Mouse (Mus musculus): ENCODE data around the gene Gm5901. TPM values are rescaled to one million over a fixed set of nuclear protein-coding genes. Genes with fewer than 3 reads are reported as not detected.

Gm5901 gene
- total and polyA plus RNA-seq, 3 experiments: 0.30 to 0.44 TPM; not detected in 1

- no peaks in the 10 kb centered on the region for H3K9me3 ChIP-seq (replicated peaks; ENCODE audit: low read length)
- 0 out of 4 replicates have a peak, but pooled peaks cover 0 to 2% of the 10 kb centered on the region in 2 experiments for H3K4me1 ChIP-seq (ENCODE audit: control insufficient read depth in 1 of 2, insufficient read depth in 2 of 2)
- no peak within 1 kb of the TSS for H3K4me2 ChIP-seq (ENCODE audit: insufficient read depth, low read depth, poor library complexity, severe bottlenecking)
- H3K9ac ChIP-seq (ENCODE audit: insufficient read depth, low read depth): no peak within 1 kb of the TSS
- in situ Hi-C loops (cut with MboI; ENCODE audit: low pct_ligation_motif_present, low pct_unique_long_range_greater_than_20kb, low sequenced_read_pairs): loop anchor here (10.0 kb wide), 1 partner anchor 121 kb away; no protein-coding TSS in a partner anchor
- no peak within 1 kb of the TSS for H3K27ac ChIP-seq (ENCODE audit: insufficient read depth, low read depth)
- no peak within 1 kb of the TSS for H3K4me3 ChIP-seq (replicated peaks in 1 of 3; ENCODE audit: low read depth in 2 of 3, low read length in 2 of 3, poor library complexity in 1 of 3)
- dilution Hi-C loops (cut with MboI; ENCODE audit: extremely low pct_ligation_motif_present, extremely low pct_unique_long_range_greater_than_20kb, low sequenced_read_pairs): no loop called here
- H3K79me2 ChIP-seq (replicated peaks; ENCODE audit: control insufficient read depth, extremely low read depth, insufficient read depth, poor library complexity, severe bottlenecking): no peaks in the 10 kb centered on the region
- H3K36me3 ChIP-seq (replicated peaks in 1 of 2; ENCODE audit: control insufficient read depth in 1 of 2, insufficient read depth in 1 of 2, low read length in 1 of 2): no peaks in the 10 kb centered on the region
- no peak for DNase-seq (ENCODE audit: extremely low read depth)
- H3K27me3 ChIP-seq (replicated peaks): peaks cover 41% of the 10 kb centered on the region
- no peak for TF ChIP-seq MYC (IDR thresholded peaks at IDR 0.05; ENCODE audit: low read depth, low read length)
- no peak for TF ChIP-seq SIN3A (IDR thresholded peaks at IDR 0.05; ENCODE audit: low read length)
- TF ChIP-seq ELF1 (IDR thresholded peaks at IDR 0.05; ENCODE audit: low read depth, low read length): no peak
- no peak for TF ChIP-seq MEF2A (IDR thresholded peaks at IDR 0.05; ENCODE audit: borderline replicate concordance, low read depth, low read length)
- no peak for TF ChIP-seq TBP (conservative IDR thresholded peaks at IDR 0.05; ENCODE audit: low read depth, low read length)
- TF ChIP-seq CHD2 (IDR thresholded peaks at IDR 0.05; ENCODE audit: low read length): no peak
- TF ChIP-seq BHLHE40 (IDR thresholded peaks at IDR 0.05; ENCODE audit: low read depth, low read length): no peak
- no peak for TF ChIP-seq ZC3H11A (IDR thresholded peaks at IDR 0.05; ENCODE audit: low read depth, low read length)
- TF ChIP-seq HCFC1 (IDR thresholded peaks at IDR 0.05; ENCODE audit: low read depth, low read length): no peak
- no peak for TF ChIP-seq SMC3 (IDR thresholded peaks at IDR 0.05; ENCODE audit: low read depth, low read length)
- no peak for TF ChIP-seq CTCF (conservative IDR thresholded peaks at IDR 0.05 in 1 of 2, IDR thresholded peaks at IDR 0.05 in 1 of 2; ENCODE audit: low read depth in 2 of 2, low read length in 2 of 2)
- TF ChIP-seq JUN (IDR thresholded peaks at IDR 0.05; ENCODE audit: insufficient read depth, low read depth, low read length): no peak
- no peak for TF ChIP-seq ETS1 (conservative IDR thresholded peaks at IDR 0.05; ENCODE audit: low read depth, low read length)
- no peak for TF ChIP-seq RAD21 (IDR thresholded peaks at IDR 0.05; ENCODE audit: low read depth, low read length)
- no peak for TF ChIP-seq POLR2A (IDR thresholded peaks at IDR 0.05; ENCODE audit: low read depth, low read length)
- no peak for TF ChIP-seq IRF4 (IDR thresholded peaks at IDR 0.05; ENCODE audit: low read depth, low read length)
Measured at GRCm38 (mm10) chr7:105404268-105404667, 29.4 kb downstream of the Gm5901 start, which contains the start of gene Cnga4. TSS of gene Cnga4 (plus strand) at chr7:105404568.

- Histone ChIP-seq H3K27me3 (replicated peaks) (peaks cover 42% of the 10 kb centered on the region), H3K9me3 (replicated peaks; ENCODE audit: low read length) (no peaks in the 10 kb centered on the region), H3K4me3 (replicated peaks in 1 of 3; ENCODE audit: low read depth in 2 of 3, low read length in 2 of 3, poor library complexity in 1 of 3) (no peak overlapping the region), H3K27ac (ENCODE audit: insufficient read depth, low read depth) (no peak overlapping the region), H3K79me2 (replicated peaks; ENCODE audit: control insufficient read depth, extremely low read depth, insufficient read depth, poor library complexity, severe bottlenecking) (no peaks in the 10 kb centered on the region), H3K36me3 (replicated peaks in 1 of 2; ENCODE audit: control insufficient read depth in 1 of 2, insufficient read depth in 1 of 2, low read length in 1 of 2) (no peaks in the 10 kb centered on the region), H3K4me1 (ENCODE audit: control insufficient read depth in 1 of 2, insufficient read depth in 2 of 2) (no peaks in the 10 kb centered on the region), H3K4me2 (ENCODE audit: insufficient read depth, low read depth, poor library complexity, severe bottlenecking) (no peak overlapping the region), H3K9ac (ENCODE audit: insufficient read depth, low read depth) (no peak overlapping the region)
- no peak for TF ChIP-seq ELF1 (IDR thresholded peaks at IDR 0.05; ENCODE audit: low read depth, low read length)
- TF ChIP-seq NELFE (IDR thresholded peaks at IDR 0.05; ENCODE audit: low read depth, low read length): no peak
- no peak for TF ChIP-seq MAFK (IDR thresholded peaks at IDR 0.05; ENCODE audit: insufficient replicate concordance, low read length)
- TF ChIP-seq CTCF (conservative IDR thresholded peaks at IDR 0.05 in 1 of 2, IDR thresholded peaks at IDR 0.05 in 1 of 2; ENCODE audit: low read depth in 2 of 2, low read length in 2 of 2): no peak
- no peak for TF ChIP-seq POLR2AphosphoS2 (IDR thresholded peaks at IDR 0.05; ENCODE audit: low read depth, low read length)
- no peak for TF ChIP-seq JUND (conservative IDR thresholded peaks at IDR 0.05; ENCODE audit: low read depth, low read length)
- no peak for TF ChIP-seq EP300 (IDR thresholded peaks at IDR 0.05; ENCODE audit: low read length)
- no peak for TF ChIP-seq TBP (conservative IDR thresholded peaks at IDR 0.05; ENCODE audit: low read depth, low read length)
- TF ChIP-seq MEF2A (IDR thresholded peaks at IDR 0.05; ENCODE audit: borderline replicate concordance, low read depth, low read length): no peak
- no peak for TF ChIP-seq IRF4 (IDR thresholded peaks at IDR 0.05; ENCODE audit: low read depth, low read length)
- no peak for TF ChIP-seq MAX (IDR thresholded peaks at IDR 0.05; ENCODE audit: low read length)
- TF ChIP-seq SMC3 (IDR thresholded peaks at IDR 0.05; ENCODE audit: low read depth, low read length): no peak
- TF ChIP-seq RCOR1 (conservative IDR thresholded peaks at IDR 0.05; ENCODE audit: low read depth, low read length): no peak
- in situ Hi-C loops (cut with MboI; ENCODE audit: low pct_ligation_motif_present, low pct_unique_long_range_greater_than_20kb, low sequenced_read_pairs) (loop anchor here (10.0 kb wide), 1 partner anchor 118 kb away; no protein-coding TSS in a partner anchor), dilution Hi-C loops (cut with MboI; ENCODE audit: extremely low pct_ligation_motif_present, extremely low pct_unique_long_range_greater_than_20kb, low sequenced_read_pairs) (no loop called here)
- no peak for DNase-seq (ENCODE audit: extremely low read depth)
Measured at GRCm38 (mm10) chr7:105406322-105406721, 31.5 kb downstream of the Gm5901 start.

All from CH12.LX (cell line).